Mouse (Mus musculus): ENCODE results near the gene Cst9. TPM values are rescaled to one million over a fixed set of nuclear protein-coding genes. Genes with fewer than 3 reads are reported as not detected.

The Cst9 gene
- polyA plus RNA-seq (2015; fragmentation: Nextera tagmentation; extraction: Ambion mirVana), result not detected in 2 replicates

DNA sequence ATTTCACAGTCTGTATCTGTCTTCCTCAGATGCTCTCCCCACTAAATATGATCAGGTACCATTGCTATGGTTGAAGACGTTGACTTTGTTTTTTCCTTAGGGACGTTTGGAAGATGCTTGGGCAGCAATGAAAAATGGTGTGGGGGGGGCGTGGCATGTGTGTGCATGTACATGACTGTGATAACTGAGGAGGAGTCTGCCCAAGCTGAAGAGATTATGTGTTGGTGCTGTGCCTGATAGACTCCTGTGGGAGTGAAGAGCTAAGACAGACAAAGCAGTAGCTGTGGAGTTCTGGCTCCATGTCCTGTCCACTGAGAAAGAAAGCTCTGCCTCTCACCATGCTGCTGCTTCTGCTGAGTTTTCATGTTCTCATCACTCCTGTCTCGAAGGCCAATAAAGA is at the start of gene Cst9:
Cst9 (plus strand) TSS at position 236 of the 400 bp plus-strand sequence.
- Histone ChIP-seq H3K4me2 (replicated peaks) (no peak within 1 kb of the TSS), H3K27me3 (no peaks in the 10 kb centered on the region), H3K9me3 (no peaks in the 10 kb centered on the region), H3K4me3 (replicated peaks) (no peak within 1 kb of the TSS), H3K4me1 (replicated peaks) (no peaks in the 10 kb centered on the region), H3K36me3 (no peaks in the 10 kb centered on the region), H3K27ac (no peak within 1 kb of the TSS), H3K9ac (replicated peaks) (no peak within 1 kb of the TSS)
- 77% methylated on average over 4 of the region's 4 CpGs for WGBS
- no peak for ATAC-seq

DNA sequence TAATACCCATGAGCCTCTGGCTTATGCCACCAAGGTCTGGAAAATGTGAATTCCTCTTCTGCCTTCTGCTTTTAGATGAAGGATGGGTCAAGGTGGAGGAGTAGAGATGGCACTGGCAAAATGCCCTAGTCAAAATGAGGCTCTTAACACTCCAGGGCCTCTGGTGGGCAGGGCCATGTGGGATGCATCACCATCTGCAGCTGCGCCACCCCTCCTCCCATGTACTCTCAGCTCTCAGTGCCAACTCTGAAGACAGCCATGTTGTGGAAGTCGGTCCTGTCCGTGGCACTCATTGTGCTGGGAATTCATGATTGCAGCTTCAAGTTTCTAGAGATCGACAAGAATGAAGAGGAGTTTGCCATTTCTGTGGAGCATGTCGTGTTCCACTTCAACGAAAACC is 45.8 kb upstream of the Cst9 start, which contains the start of gene Cst12:
Cst12 (plus strand) TSS at position 220 of the 400 bp plus-strand sequence.
- H3K36me3 ChIP-seq, result no peaks in the 10 kb centered on the region
- 94% methylated on average over 6 of the region's 6 CpGs for WGBS
- no peak within 1 kb of the TSS for H3K9ac ChIP-seq (replicated peaks)
- H3K27me3 ChIP-seq, result no peaks in the 10 kb centered on the region
- no peak within 1 kb of the TSS for H3K27ac ChIP-seq
- no peaks in the 10 kb centered on the region for H3K4me1 ChIP-seq (replicated peaks)
- ATAC-seq, result no peak
- no peak within 1 kb of the TSS for H3K4me2 ChIP-seq (replicated peaks)
- no peaks in the 10 kb centered on the region for H3K9me3 ChIP-seq
- H3K4me3 ChIP-seq (replicated peaks), result no peak within 1 kb of the TSS

DNA sequence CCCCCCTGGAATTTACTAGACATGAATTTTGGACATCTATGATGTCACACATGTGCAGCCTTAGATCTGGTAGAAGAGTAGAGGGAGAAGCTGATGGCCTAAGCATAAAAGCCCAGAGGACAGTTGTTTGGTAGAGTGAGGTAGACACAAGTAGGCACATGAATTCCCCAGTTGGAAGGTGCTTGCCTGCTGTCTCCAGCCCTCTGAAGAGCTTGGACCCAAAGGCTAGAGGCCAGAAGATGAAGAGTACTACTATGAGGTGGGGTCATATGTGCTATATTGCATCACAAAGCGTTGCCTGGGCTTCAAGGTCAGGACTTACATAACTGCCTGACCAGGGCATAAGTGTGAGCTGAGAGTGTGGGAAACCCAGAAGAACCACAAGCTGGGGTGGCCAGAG is 36.5 kb upstream of the Cst9 start, which contains the start of gene Cst8:
Cst8 (plus strand) TSS at position 301 of the 400 bp plus-strand sequence.
- Histone ChIP-seq H3K9ac (replicated peaks) (no peak within 1 kb of the TSS), H3K27me3 (no peaks in the 10 kb centered on the region), H3K27ac (no peak within 1 kb of the TSS), H3K4me2 (replicated peaks) (no peak within 1 kb of the TSS), H3K36me3 (no peaks in the 10 kb centered on the region), H3K4me1 (replicated peaks) (no peaks in the 10 kb centered on the region), H3K9me3 (no peaks in the 10 kb centered on the region), H3K4me3 (replicated peaks) (no peak within 1 kb of the TSS)
- ATAC-seq, result no peak
- 100% methylated on average over 1 of the region's 1 CpGs for WGBS

DNA sequence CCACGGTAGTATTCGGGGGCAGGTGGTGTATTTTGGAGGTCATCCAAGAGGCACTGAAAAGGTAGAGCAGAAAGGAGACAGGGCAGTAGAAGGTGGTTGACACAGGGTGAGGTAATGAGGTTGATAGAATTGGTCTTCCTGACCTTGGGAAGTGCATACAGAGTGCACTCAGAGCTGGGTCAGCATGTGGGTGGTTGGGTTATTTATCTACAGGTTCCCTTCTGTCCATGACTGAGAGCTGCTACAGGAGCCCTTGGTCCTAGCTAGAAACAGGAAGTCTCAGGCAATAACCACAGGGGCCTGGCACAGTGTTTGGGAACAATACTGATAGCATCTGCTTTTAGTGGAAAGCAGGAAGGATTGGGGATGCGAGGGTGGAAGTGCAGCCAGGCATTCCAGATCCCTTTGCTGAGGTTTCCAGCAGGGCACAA is 33.4 kb upstream of the Cst9 start:
- no peak for ATAC-seq
- no peaks in the 10 kb centered on the region for H3K9me3 ChIP-seq
- H3K27me3 ChIP-seq, result no peaks in the 10 kb centered on the region

DNA sequence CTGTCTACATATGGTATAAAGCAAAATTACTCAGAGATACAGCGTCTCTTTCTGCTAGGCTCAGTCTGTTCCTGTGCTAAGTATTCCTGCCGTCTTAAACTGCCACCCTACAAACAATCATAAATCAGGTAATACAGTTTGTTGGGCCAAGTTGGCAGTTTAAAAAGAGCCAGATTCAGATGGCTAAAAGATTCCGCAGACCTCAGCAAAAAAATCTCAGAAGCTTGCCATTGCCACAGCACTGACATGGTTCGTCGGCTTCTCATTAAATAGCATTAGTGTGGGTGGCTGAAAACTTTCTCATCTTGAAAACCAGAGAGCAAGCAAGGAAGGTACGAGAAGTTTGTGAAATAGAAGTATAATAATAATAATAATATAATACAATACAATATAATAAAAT is 28.3 kb upstream of the Cst9 start:
- H3K9me3 ChIP-seq, result no peaks in the 10 kb centered on the region
- ATAC-seq, result no peak
- no peaks in the 10 kb centered on the region for H3K4me1 ChIP-seq (replicated peaks)
- no peaks in the 10 kb centered on the region for H3K36me3 ChIP-seq
- H3K27me3 ChIP-seq, result no peaks in the 10 kb centered on the region
- WGBS, result 80% methylated on average over 6 of the region's 6 CpGs
- H3K4me2 ChIP-seq (replicated peaks), result no peak overlapping the region
- H3K27ac ChIP-seq, result no peak overlapping the region
- H3K9ac ChIP-seq (replicated peaks), result no peak overlapping the region
- H3K4me3 ChIP-seq (replicated peaks), result no peak overlapping the region

More for the DNA sequence above, 33.4 kb upstream of the Cst9 start:
- Histone ChIP-seq H3K9ac (replicated peaks) (no peak overlapping the region), H3K36me3 (no peaks in the 10 kb centered on the region), H3K4me2 (replicated peaks) (no peak overlapping the region), H3K4me1 (replicated peaks) (no peaks in the 10 kb centered on the region), H3K27ac (no peak overlapping the region), H3K4me3 (replicated peaks) (no peak overlapping the region)
- 72% methylated on average over 3 of the region's 3 CpGs for WGBS

DNA sequence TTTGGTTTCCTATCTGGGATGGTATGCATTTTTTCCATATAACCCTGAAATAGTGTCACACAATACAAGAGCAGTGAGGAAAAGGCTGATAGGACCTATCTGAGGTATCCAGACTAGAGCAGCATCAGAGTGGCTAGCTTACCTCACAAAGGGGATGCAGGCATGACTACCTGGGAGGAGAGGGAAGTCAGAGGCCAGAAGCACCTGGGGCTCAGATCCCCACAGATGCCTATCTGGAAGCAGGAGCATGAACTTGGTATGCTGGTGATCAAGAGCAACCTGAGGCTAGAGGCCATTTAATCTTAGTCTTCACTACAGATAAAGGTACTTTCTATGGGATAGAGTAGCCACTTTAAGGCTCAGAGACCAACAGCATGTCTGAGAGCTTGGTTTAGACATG is 15.0 kb upstream of the Cst9 start, which contains the start of gene Cst13:
Cst13 (plus strand) TSS at position 173 of the 400 bp plus-strand sequence.
- Histone ChIP-seq H3K27me3 (no peaks in the 10 kb centered on the region), H3K9me3 (no peaks in the 10 kb centered on the region), H3K4me1 (replicated peaks) (no peaks in the 10 kb centered on the region), H3K27ac (no peak within 1 kb of the TSS), H3K36me3 (no peaks in the 10 kb centered on the region), H3K4me3 (replicated peaks) (no peak within 1 kb of the TSS), H3K9ac (replicated peaks) (no peak within 1 kb of the TSS), H3K4me2 (replicated peaks) (no peak within 1 kb of the TSS)
- no peak for ATAC-seq

DNA sequence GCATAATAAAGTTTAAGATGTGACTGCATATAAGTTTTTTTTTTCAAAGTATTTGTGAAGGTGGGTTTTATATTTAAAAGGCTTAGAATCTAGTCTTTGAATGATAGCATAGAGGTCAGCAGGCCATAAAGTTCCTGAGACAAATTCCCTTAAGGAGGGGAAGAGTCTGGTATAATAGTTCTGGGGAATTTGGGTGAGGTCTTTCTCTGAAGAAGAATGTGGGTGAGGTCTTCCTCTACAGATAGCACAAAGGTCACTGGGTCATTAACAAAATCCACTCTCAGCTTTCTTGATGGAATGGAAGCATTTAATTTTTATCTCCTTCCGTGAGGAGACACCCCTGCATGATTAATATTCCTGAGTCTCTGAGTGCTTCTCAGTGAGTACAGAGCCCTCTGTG is 9.0 kb upstream of the Cst9 start:
- Histone ChIP-seq H3K4me2 (replicated peaks) (no peak overlapping the region), H3K27ac (no peak overlapping the region), H3K4me1 (replicated peaks) (no peaks in the 10 kb centered on the region), H3K9me3 (no peaks in the 10 kb centered on the region), H3K4me3 (replicated peaks) (no peak overlapping the region), H3K27me3 (no peaks in the 10 kb centered on the region), H3K36me3 (no peaks in the 10 kb centered on the region), H3K9ac (replicated peaks) (no peak overlapping the region)
- WGBS, result 86% methylated on average over 1 of the region's 1 CpGs
- no peak for ATAC-seq

DNA sequence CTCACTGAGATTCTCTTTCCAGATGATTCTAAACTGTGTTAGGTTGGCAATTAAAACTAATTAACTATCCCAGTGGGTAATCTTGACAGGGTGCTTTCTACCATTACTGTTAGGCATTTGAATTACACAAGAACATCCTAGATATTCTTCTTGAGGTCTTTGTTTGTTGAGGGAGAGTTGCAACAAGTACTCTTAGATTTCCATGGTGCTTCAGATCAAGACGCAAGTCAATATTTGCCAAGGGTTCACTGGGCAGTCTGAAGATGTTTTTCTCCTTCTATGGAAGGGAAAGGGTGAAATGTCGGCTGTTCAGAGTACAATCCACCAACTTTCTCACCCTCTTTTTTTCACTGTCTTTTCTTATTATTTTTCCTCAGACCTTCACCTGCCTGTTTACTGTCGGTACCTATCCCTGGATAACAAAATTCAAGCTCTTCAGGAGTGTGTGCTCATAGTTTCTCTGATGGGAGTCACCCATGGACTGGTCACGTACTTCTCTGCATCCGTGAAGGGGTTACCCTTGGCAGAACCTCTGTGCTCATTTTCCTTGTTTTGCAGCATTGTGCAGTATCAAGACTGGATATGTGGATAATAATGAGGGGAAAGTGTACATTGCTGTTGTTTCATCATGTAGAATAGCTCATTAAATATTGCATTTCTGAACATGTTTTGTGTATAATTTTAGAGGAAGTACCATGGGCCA is 3.3 kb downstream of the Cst9 start:
- Histone ChIP-seq H3K27ac (no peak overlapping the region), H3K4me2 (replicated peaks) (no peak overlapping the region), H3K36me3 (no peaks in the 10 kb centered on the region), H3K9me3 (no peaks in the 10 kb centered on the region), H3K27me3 (no peaks in the 10 kb centered on the region), H3K4me3 (replicated peaks) (no peak overlapping the region), H3K4me1 (replicated peaks) (no peaks in the 10 kb centered on the region), H3K9ac (replicated peaks) (no peak overlapping the region)
- no peak for ATAC-seq
- WGBS, result 90% methylated on average over 5 of the region's 5 CpGs

DNA sequence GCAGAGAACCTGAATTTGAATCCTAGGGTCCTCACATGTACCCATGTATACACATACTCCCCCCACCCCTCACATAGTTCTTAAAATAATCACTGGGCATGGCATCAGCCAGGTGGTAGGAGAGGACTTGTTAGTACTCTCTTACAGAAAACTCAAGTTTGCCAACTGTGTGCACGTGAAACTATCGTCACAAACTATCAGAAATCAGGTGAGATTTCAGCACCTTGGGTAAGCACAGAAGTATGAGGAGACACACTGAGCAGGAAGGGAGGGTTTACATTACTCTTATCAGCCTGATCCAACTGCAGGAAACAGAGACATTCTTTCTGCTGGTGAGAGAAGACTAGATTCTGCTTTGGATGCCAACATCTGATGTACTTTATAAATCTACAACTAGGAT is 4.3 kb downstream of the Cst9 start:
- ATAC-seq, result no peak
- H3K9ac ChIP-seq (replicated peaks), result no peak overlapping the region
- no peaks in the 10 kb centered on the region for H3K36me3 ChIP-seq
- 94% methylated on average over 2 of the region's 2 CpGs for WGBS
- no peaks in the 10 kb centered on the region for H3K4me1 ChIP-seq (replicated peaks)
- no peaks in the 10 kb centered on the region for H3K9me3 ChIP-seq
- H3K27ac ChIP-seq, result no peak overlapping the region
- no peak overlapping the region for H3K4me2 ChIP-seq (replicated peaks)
- H3K4me3 ChIP-seq (replicated peaks), result no peak overlapping the region
- no peaks in the 10 kb centered on the region for H3K27me3 ChIP-seq

DNA sequence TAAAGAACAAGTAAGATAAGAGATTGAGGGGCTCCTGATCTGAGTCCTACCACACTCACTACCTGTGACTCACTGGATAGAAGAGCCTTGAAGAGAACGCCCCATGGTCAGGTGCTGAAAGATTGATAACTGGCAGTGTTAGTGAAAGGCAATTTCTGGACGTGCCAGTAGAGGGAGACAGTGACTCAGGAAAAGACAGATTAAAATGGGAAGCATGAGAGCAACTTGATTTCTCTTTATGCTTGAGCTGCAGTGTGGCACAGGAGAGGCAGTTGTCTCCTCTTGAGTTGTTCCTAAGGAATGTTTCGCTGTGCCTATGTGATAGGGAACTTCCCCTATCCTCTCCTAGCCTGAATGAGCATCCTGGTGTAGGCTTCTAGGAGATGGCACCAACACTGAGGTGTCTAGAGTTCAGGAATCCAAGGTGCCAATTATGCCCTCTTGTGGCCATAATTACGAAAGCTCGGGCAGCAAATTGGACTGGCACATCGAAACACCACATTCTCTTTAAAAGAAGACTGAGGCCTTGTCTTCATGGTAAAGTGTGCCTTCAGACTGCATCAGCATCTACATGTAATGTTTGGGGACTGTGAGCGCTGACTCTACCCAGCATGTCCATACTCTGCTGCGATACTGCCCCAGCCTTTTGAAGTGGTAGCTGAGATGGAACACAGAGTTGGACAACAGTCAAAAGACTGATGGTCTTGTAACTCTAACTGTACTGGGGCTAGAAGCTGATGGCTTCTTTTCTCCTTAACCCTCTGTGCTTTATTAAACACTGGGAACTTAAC is 16.4 kb downstream of the Cst9 start:
- no peak overlapping the region for H3K4me2 ChIP-seq (replicated peaks)
- ATAC-seq, result peak; percentile 88
- WGBS, result 49% methylated on average over 8 of the region's 8 CpGs
- H3K27ac ChIP-seq, result no peak overlapping the region
- H3K4me3 ChIP-seq (replicated peaks), result no peak overlapping the region
- H3K36me3 ChIP-seq, result no peaks in the 10 kb centered on the region
- H3K4me1 ChIP-seq (replicated peaks), result no peaks in the 10 kb centered on the region
- H3K27me3 ChIP-seq, result no peaks in the 10 kb centered on the region
- no peaks in the 10 kb centered on the region for H3K9me3 ChIP-seq
- H3K9ac ChIP-seq (replicated peaks), result no peak overlapping the region

DNA sequence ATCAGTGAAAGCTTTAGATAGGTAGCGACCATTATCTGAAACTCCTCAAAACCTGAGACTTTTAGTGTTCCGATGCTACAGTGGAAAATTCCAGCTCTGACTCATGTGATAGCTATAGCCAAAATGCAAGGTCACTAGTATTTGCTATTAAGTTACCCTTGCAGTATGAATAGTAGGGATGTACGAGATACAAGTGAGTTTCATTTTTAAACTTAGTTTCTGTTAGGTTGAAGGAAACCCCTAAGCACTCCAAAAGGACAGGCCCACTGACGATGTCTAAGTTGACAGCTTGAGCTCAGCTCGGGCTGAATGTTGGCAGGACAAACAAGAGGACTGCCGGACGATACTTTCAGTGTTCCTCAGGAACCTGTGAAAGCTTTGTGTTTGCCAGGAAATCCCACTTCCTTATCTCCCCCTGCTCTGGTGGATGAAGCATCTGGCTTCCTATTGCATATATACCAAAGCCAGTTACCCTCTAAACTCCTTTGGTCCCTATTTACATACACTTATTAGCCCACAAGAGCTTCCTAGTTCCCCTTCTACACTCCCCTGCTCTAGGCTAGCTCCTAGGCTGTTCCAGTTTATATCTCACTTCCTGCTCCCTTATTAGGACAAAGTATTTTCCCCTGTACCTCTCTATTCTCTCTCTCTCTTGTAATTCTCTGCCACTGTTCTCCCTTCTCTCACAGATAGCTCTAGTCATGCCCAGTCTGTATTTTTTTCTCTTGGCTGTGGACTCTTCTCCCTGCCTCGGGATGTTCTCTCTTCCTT is 21.9 kb downstream of the Cst9 start:
- H3K9me3 ChIP-seq, result no peaks in the 10 kb centered on the region
- no peaks in the 10 kb centered on the region for H3K36me3 ChIP-seq
- WGBS, result 81% methylated on average over 8 of the region's 8 CpGs
- no peaks in the 10 kb centered on the region for H3K27me3 ChIP-seq
- no peak overlapping the region for H3K4me3 ChIP-seq (replicated peaks)
- H3K9ac ChIP-seq (replicated peaks), result no peak overlapping the region
- ATAC-seq, result no peak
- no peak overlapping the region for H3K27ac ChIP-seq
- no peaks in the 10 kb centered on the region for H3K4me1 ChIP-seq (replicated peaks)
- no peak overlapping the region for H3K4me2 ChIP-seq (replicated peaks)

DNA sequence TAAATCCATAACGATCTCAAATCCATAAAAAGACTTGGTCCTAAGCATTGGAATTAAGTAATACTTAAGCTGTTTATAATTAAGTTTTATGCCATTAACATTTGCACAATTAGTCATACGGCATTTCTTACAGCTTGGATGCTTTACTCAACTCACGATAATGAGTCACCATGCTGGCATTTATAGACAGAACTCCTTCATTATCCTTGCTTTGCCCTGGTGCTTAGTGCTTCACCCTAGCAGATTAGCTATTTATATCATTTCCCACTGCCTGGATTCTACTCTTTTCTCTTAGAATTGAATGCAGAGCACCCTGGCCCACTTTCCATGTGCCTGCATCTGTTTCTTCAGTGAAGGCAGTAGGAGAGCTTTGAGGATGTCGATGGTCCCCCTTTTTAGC is 22.6 kb downstream of the Cst9 start:
- no peak for ATAC-seq
- H3K27me3 ChIP-seq, result no peaks in the 10 kb centered on the region
- H3K9me3 ChIP-seq, result no peaks in the 10 kb centered on the region
- H3K4me3 ChIP-seq (replicated peaks), result no peak overlapping the region
- H3K9ac ChIP-seq (replicated peaks), result no peak overlapping the region
- no peak overlapping the region for H3K4me2 ChIP-seq (replicated peaks)
- H3K4me1 ChIP-seq (replicated peaks), result no peaks in the 10 kb centered on the region
- H3K27ac ChIP-seq, result no peak overlapping the region
- WGBS, result 80% methylated on average over 4 of the region's 4 CpGs
- H3K36me3 ChIP-seq, result no peaks in the 10 kb centered on the region
